ENCODE assay signal across 28 mouse cellular contexts in genomic region chrX:152400096-152400495, GRCm38 (mm10). TPM values are rescaled to one million over a fixed set of nuclear protein-coding genes. Genes with fewer than 3 reads are reported as not detected.
DNase-seq lines count a peak whose midpoint lies in the region; ATAC-seq lines count a peak whose summit lies in the region.
"Had no signal": no experiment of that assay in that cellular context is flagged by ENCODE, and none has a peak within 500 bp of the region (broad histone marks: within the 10 kb centered on the region; RNA-seq: fewer than 3 reads in every experiment).

No protein-coding gene starts in this region.

- ATAC-seq in hindbrain, embryonic 16.5 days = no peak
- ATAC-seq: forebrain, embryonic 13.5 days; forebrain, embryonic 16.5 days; hindbrain, postnatal 0 days; inflammation-experienced regulatory T-cells, adult 6 months; intestine, embryonic 16.5 days had no signal

- WGBS in hindbrain, embryonic 16.5 days = 78% methylated on average over 2 of the region's 2 CpGs

- H3K9ac ChIP-seq in hindbrain, embryonic 16.5 days (ENCODE audit: low read depth, low read length) = no peak overlapping the region
- H3K9ac ChIP-seq: forebrain, embryonic 13.5 days; hindbrain, embryonic 13.5 days had no signal

- H3K27me3 ChIP-seq in hindbrain, embryonic 16.5 days (replicated peaks; ENCODE audit: control insufficient read depth, insufficient read depth, low read length) = peaks cover 13% of the 10 kb centered on the region
- H3K27me3 ChIP-seq: CH12.LX had no signal

- H3K36me3 ChIP-seq in hindbrain, embryonic 16.5 days (ENCODE audit: control insufficient read depth, insufficient read depth, low read length) = no peaks in the 10 kb centered on the region
- H3K36me3 ChIP-seq: forebrain, embryonic 10.5 days; G1E; hindbrain, embryonic 10.5 days; hindbrain, embryonic 13.5 days had no signal

- H3K27ac ChIP-seq in hindbrain, embryonic 16.5 days (ENCODE audit: low read depth, low read length) = no peak overlapping the region
- H3K27ac ChIP-seq: forebrain, embryonic 10.5 days; forebrain, embryonic 13.5 days; gastrocnemius, adult 2 months; hindbrain, embryonic 10.5 days; hindbrain, embryonic 13.5 days; hindbrain, postnatal 0 days had no signal

- no peak overlapping the region for H3K4me2 ChIP-seq in hindbrain, embryonic 16.5 days (ENCODE audit: low read length)
- H3K4me2 ChIP-seq: forebrain, embryonic 13.5 days; heart, embryonic 11.5 days; hindbrain, embryonic 13.5 days had no signal

- peak; percentile 26 for DNase-seq in cerebellum, adult 11-12 months
- DNase-seq in cerebellum, postnatal 4 days (ENCODE audit: low spot score in 2 of 2) = no peak
- DNase-seq in cerebellum, adult 8-10 months = peak; percentile 12
- peak; percentile 58 to 62 for DNase-seq in cerebellum, postnatal 10 days
- peak; percentile 16 to 18 for DNase-seq in cerebellum, postnatal 36 days
- DNase-seq in Muller cell, postnatal 12 days (ENCODE audit: inconsistent ontology term) = no peak
- DNase-seq in layer of hippocampus, postnatal 36 days = no peak
- DNase-seq: adrenal gland, adult 2 months; adrenal gland, postnatal 14 days; B cell, adult 2 months; gastrocnemius, adult 2 months; gastrocnemius, postnatal 14 days; heart, adult 11 months; heart, postnatal 36 days; kidney, adult 18-20 months; kidney, adult 9 months had no signal

- H3K9me3 ChIP-seq in hindbrain, embryonic 16.5 days (ENCODE audit: control insufficient read depth, low read length) = no peaks in the 10 kb centered on the region
- H3K9me3 ChIP-seq: forebrain, embryonic 10.5 days; forebrain, embryonic 13.5 days; G1E; hindbrain, embryonic 10.5 days; hindbrain, embryonic 13.5 days had no signal

- no peaks in the 10 kb centered on the region for H3K4me1 ChIP-seq in hindbrain, embryonic 16.5 days (ENCODE audit: control insufficient read depth, insufficient read depth, low read depth, low read length)
- H3K4me1 ChIP-seq: forebrain, embryonic 10.5 days; forebrain, embryonic 13.5 days; hindbrain, embryonic 10.5 days; hindbrain, embryonic 13.5 days had no signal

- no peak overlapping the region for H3K4me3 ChIP-seq in hindbrain, embryonic 16.5 days (ENCODE audit: low read length)
- H3K4me3 ChIP-seq: forebrain, embryonic 10.5 days; forebrain, embryonic 13.5 days; gastrocnemius, adult 2 months; hindbrain, embryonic 10.5 days; hindbrain, embryonic 13.5 days had no signal

RNA-seq across cellular contexts. Expression of gene Gpr173, which starts 31.6 kb away (rescaled TPM):
- 10 to 100 TPM; 14.0 to 14.9 TPM for total RNA-seq in layer of hippocampus, postnatal 36 days (2021)
- 8.5 and 10.7 TPM in 2 replicates for polyA plus RNA-seq in hindbrain, embryonic 16.5 days (2015; fragmentation: Nextera tagmentation; extraction: Ambion mirVana)
- total RNA-seq: CH12.LX had no signal
- polyA plus RNA-seq: G1E; inflammation-experienced regulatory T-cells, adult 6 months had no signal

RNA-seq across cellular contexts. Expression of gene Tspyl2, which starts 57.9 kb away (rescaled TPM):
- 100 to 1,000 TPM; 104 to 126 TPM for total RNA-seq in layer of hippocampus, postnatal 36 days (2021)
- 58.2 and 59.7 TPM in 2 replicates for polyA plus RNA-seq in hindbrain, embryonic 16.5 days (2015; fragmentation: Nextera tagmentation; extraction: Ambion mirVana)

Comparison
In these comparisons a context has a peak if more than half of its experiments do, and no peak if none do; other contexts are left out.
1. DNase-seq: peak in cerebellum, adult 11-12 months (single experiment), cerebellum, adult 8-10 months (single experiment), cerebellum, postnatal 10 days (2 of 2) and cerebellum, postnatal 36 days (2 of 2); none in cerebellum, postnatal 4 days (0 of 2), Muller cell, postnatal 12 days (single experiment) and layer of hippocampus, postnatal 36 days (0 of 2).